27 mouse cellular contexts compared by ENCODE assay signal in the genomic region with DNA sequence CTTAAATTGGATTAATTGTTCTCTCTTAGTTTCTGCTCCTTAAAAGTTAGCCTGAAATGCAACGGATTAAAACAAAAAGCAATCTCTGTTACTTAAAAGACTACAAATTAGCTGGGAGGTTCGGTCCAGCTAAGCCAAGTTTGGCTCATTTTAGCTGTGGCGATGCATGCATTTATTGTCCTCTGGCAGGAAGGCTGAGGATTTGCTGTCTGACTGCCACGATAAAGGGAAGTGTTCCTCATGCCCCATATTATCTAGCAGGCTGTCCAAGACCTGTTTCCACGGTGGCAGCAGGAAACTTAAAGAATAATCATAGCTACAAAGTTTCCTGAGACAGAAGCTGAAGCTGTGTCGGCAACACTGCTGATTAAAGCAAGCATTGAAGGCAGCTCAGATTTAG.
DNase-seq lines count a peak whose midpoint lies in the region; ATAC-seq and TF ChIP-seq lines count a peak whose summit lies in the region.
"Had no signal": no experiment of that assay in that cellular context is flagged by ENCODE, and none has a peak within 500 bp of the region (broad histone marks: within the 10 kb centered on the region; RNA-seq: fewer than 3 reads in every experiment).

No protein-coding gene starts in this region.

- H3K4me1 ChIP-seq in forebrain, embryonic 14.5 days (ENCODE audit: control insufficient read depth, insufficient read depth, low read length): no peaks in the 10 kb centered on the region
- peaks cover 5% of the 10 kb centered on the region; the same call in 1 of the 2 replicates for H3K4me1 ChIP-seq in forebrain, postnatal 0 days (ENCODE audit: insufficient read depth)
- 0 out of 2 replicates have a peak, but pooled peaks cover 2% of the 10 kb centered on the region for H3K4me1 ChIP-seq in midbrain, postnatal 0 days (ENCODE audit: insufficient read depth, low read length)
- H3K4me1 ChIP-seq in midbrain, embryonic 16.5 days (ENCODE audit: control insufficient read depth, insufficient read depth, low read length): peaks cover 5% of the 10 kb centered on the region
- no peaks in the 10 kb centered on the region for H3K4me1 ChIP-seq in hindbrain, postnatal 0 days (ENCODE audit: insufficient read depth, low read length)
- H3K4me1 ChIP-seq: hindbrain, embryonic 12.5 days; limb, embryonic 12.5 days; liver, embryonic 15.5 days had no signal

- no peak for TF ChIP-seq CTCF in forebrain, postnatal 0 days (IDR thresholded peaks at IDR 0.05; ENCODE audit: low read depth)
- no peak for TF ChIP-seq CTCF in midbrain, postnatal 0 days (IDR thresholded peaks at IDR 0.05)
- no peak for TF ChIP-seq CTCF in hindbrain, postnatal 0 days (IDR thresholded peaks at IDR 0.05; ENCODE audit: low read depth)

- no peaks in the 10 kb centered on the region for H3K36me3 ChIP-seq in forebrain, embryonic 14.5 days (ENCODE audit: control insufficient read depth, insufficient read depth, low read length)
- H3K36me3 ChIP-seq in forebrain, postnatal 0 days (ENCODE audit: insufficient read depth): no peaks in the 10 kb centered on the region
- no peaks in the 10 kb centered on the region for H3K36me3 ChIP-seq in midbrain, postnatal 0 days (ENCODE audit: insufficient read depth, low read length)
- no peaks in the 10 kb centered on the region for H3K36me3 ChIP-seq in midbrain, embryonic 16.5 days (ENCODE audit: control insufficient read depth, insufficient read depth, low read length)
- no peaks in the 10 kb centered on the region for H3K36me3 ChIP-seq in hindbrain, postnatal 0 days (ENCODE audit: insufficient read depth, low read length)
- H3K36me3 ChIP-seq: forebrain, embryonic 15.5 days; hindbrain, embryonic 12.5 days; limb, embryonic 12.5 days; liver, embryonic 15.5 days had no signal

- peak; percentile 6 for DNase-seq in forebrain, embryonic 14.5 days (ENCODE audit: low spot score)
- DNase-seq in forebrain, postnatal 0 days: no peak
- no peak for DNase-seq in midbrain, postnatal 0 days (ENCODE audit: low spot score)
- peak; percentile 48 for DNase-seq in cerebellum, adult 9-11 months
- DNase-seq in hindbrain, postnatal 0 days (ENCODE audit: low spot score): no peak
- no peak for DNase-seq in adrenal gland, postnatal 4 days (ENCODE audit: low spot score in 2 of 2)
- no peak for DNase-seq in Muller cell, postnatal 12 days (ENCODE audit: inconsistent ontology term)
- DNase-seq: adrenal gland, postnatal 14 days; gastrocnemius, postnatal 14 days; heart, postnatal 14 days; kidney, adult 8-10 months; kidney, postnatal 4 days; layer of hippocampus, adult 9-11 months; lung, embryonic 14.5 days; right cerebral cortex, adult 18-20 months; right cerebral cortex, postnatal 4 days; thymus, adult 18-20 months; thymus, postnatal 25 days had no signal

- no peak overlapping the region for H3K4me3 ChIP-seq in forebrain, embryonic 14.5 days (ENCODE audit: low read depth, low read length)
- no peak overlapping the region for H3K4me3 ChIP-seq in forebrain, postnatal 0 days (ENCODE audit: low read depth, low read length)
- no peak overlapping the region for H3K4me3 ChIP-seq in midbrain, postnatal 0 days (ENCODE audit: low read depth, low read length)
- H3K4me3 ChIP-seq in midbrain, embryonic 16.5 days (ENCODE audit: low read depth, low read length): no peak overlapping the region
- no peak overlapping the region for H3K4me3 ChIP-seq in hindbrain, postnatal 0 days (ENCODE audit: low read length)
- H3K4me3 ChIP-seq: forebrain, embryonic 15.5 days; hindbrain, embryonic 12.5 days; limb, embryonic 12.5 days; liver, embryonic 15.5 days had no signal

- H3K9me3 ChIP-seq in forebrain, embryonic 14.5 days (replicated peaks; ENCODE audit: control insufficient read depth, low read length): no peaks in the 10 kb centered on the region
- H3K9me3 ChIP-seq in forebrain, postnatal 0 days (ENCODE audit: low read length): no peaks in the 10 kb centered on the region
- H3K9me3 ChIP-seq in midbrain, postnatal 0 days (ENCODE audit: low read length): no peaks in the 10 kb centered on the region
- 0 out of 2 replicates have a peak, but pooled peaks cover 3% of the 10 kb centered on the region for H3K9me3 ChIP-seq in midbrain, embryonic 16.5 days (replicated peaks; ENCODE audit: control insufficient read depth, low read length, poor library complexity, severe bottlenecking)
- no peaks in the 10 kb centered on the region for H3K9me3 ChIP-seq in hindbrain, postnatal 0 days (ENCODE audit: low read length)
- H3K9me3 ChIP-seq: forebrain, embryonic 15.5 days; hindbrain, embryonic 12.5 days; limb, embryonic 12.5 days; liver, embryonic 15.5 days had no signal

- no peaks in the 10 kb centered on the region for H3K27me3 ChIP-seq in forebrain, embryonic 14.5 days (replicated peaks; ENCODE audit: control insufficient read depth, insufficient read depth, low read length)
- no peaks in the 10 kb centered on the region for H3K27me3 ChIP-seq in forebrain, postnatal 0 days (ENCODE audit: insufficient read depth, low read length)
- H3K27me3 ChIP-seq in midbrain, postnatal 0 days (ENCODE audit: insufficient read depth, low read length): no peaks in the 10 kb centered on the region
- H3K27me3 ChIP-seq in midbrain, embryonic 16.5 days (ENCODE audit: control insufficient read depth, insufficient read depth, low read depth, low read length): no peaks in the 10 kb centered on the region
- no peaks in the 10 kb centered on the region for H3K27me3 ChIP-seq in hindbrain, postnatal 0 days (ENCODE audit: insufficient read depth, low read length)
- H3K27me3 ChIP-seq: forebrain, embryonic 15.5 days; hindbrain, embryonic 12.5 days; limb, embryonic 12.5 days; liver, embryonic 15.5 days had no signal

- ATAC-seq in forebrain, embryonic 14.5 days: no peak
- ATAC-seq in forebrain, postnatal 0 days: no peak
- ATAC-seq in midbrain, postnatal 0 days (ENCODE audit: low FRiP score): no peak
- ATAC-seq in midbrain, embryonic 16.5 days: no peak
- ATAC-seq in hindbrain, postnatal 0 days: no peak
- ATAC-seq: forebrain, embryonic 15.5 days; intestine, embryonic 16.5 days had no signal

- no peak overlapping the region for H3K9ac ChIP-seq in forebrain, embryonic 14.5 days (ENCODE audit: low read length)
- H3K9ac ChIP-seq in forebrain, postnatal 0 days: no peak overlapping the region
- H3K9ac ChIP-seq in midbrain, postnatal 0 days (replicated peaks; ENCODE audit: low read length, poor library complexity, severe bottlenecking): no peak overlapping the region
- H3K9ac ChIP-seq in midbrain, embryonic 16.5 days (ENCODE audit: low read depth, low read length): no peak overlapping the region
- H3K9ac ChIP-seq in hindbrain, postnatal 0 days (replicated peaks; ENCODE audit: low read length): no peak overlapping the region
- H3K9ac ChIP-seq: forebrain, embryonic 15.5 days; hindbrain, embryonic 12.5 days; limb, embryonic 12.5 days; liver, embryonic 15.5 days; lung, embryonic 14.5 days had no signal

- no peak overlapping the region for H3K4me2 ChIP-seq in forebrain, embryonic 14.5 days (ENCODE audit: low read length)
- no peak overlapping the region for H3K4me2 ChIP-seq in forebrain, postnatal 0 days (ENCODE audit: low read depth)
- peak overlapping the region; percentile 7; the same call in 1 of the 2 replicates for H3K4me2 ChIP-seq in midbrain, postnatal 0 days (ENCODE audit: low read depth, low read length, poor library complexity, severe bottlenecking)
- no peak overlapping the region for H3K4me2 ChIP-seq in midbrain, embryonic 16.5 days (ENCODE audit: low read length)
- H3K4me2 ChIP-seq in hindbrain, postnatal 0 days (ENCODE audit: low read depth, low read length): no peak overlapping the region
- H3K4me2 ChIP-seq: forebrain, embryonic 15.5 days; hindbrain, embryonic 12.5 days; limb, embryonic 12.5 days; liver, embryonic 15.5 days; lung, embryonic 14.5 days; midbrain, embryonic 11.5 days had no signal

- no peak overlapping the region for H3K27ac ChIP-seq in forebrain, embryonic 14.5 days (ENCODE audit: low read depth, low read length)
- no peak overlapping the region for H3K27ac ChIP-seq in forebrain, postnatal 0 days (ENCODE audit: low read depth, low read length)
- 0 out of 2 replicates have a peak overlapping the region, but pooled peaks have one; percentile 12 for H3K27ac ChIP-seq in midbrain, postnatal 0 days (ENCODE audit: low read depth, low read length)
- no peak overlapping the region for H3K27ac ChIP-seq in midbrain, embryonic 16.5 days (ENCODE audit: low read length)
- no peak overlapping the region for H3K27ac ChIP-seq in hindbrain, postnatal 0 days
- H3K27ac ChIP-seq: forebrain, embryonic 15.5 days; hindbrain, embryonic 12.5 days; kidney, postnatal 0 days; limb, embryonic 12.5 days; liver, embryonic 15.5 days; stomach, postnatal 0 days had no signal

- WGBS in forebrain, embryonic 14.5 days: 33% methylated on average over 6 of the region's 6 CpGs
- 16% methylated on average over 6 of the region's 6 CpGs for WGBS in forebrain, postnatal 0 days
- 27% methylated on average over 6 of the region's 6 CpGs for WGBS in midbrain, postnatal 0 days
- WGBS in midbrain, embryonic 16.5 days: 26% methylated on average over 6 of the region's 6 CpGs
- 40% methylated on average over 6 of the region's 6 CpGs for WGBS in hindbrain, postnatal 0 days

Comparison
In these comparisons a context has a peak if more than half of its experiments do, and no peak if none do; other contexts are left out.
1. DNase-seq: peak in forebrain, embryonic 14.5 days (single experiment) and cerebellum, adult 9-11 months (single experiment); none in forebrain, postnatal 0 days (single experiment), midbrain, postnatal 0 days (single experiment), hindbrain, postnatal 0 days (single experiment), adrenal gland, postnatal 4 days (0 of 2) and Muller cell, postnatal 12 days (single experiment).